Mouse (Mus musculus) small intestine, adult 2 months (tissue): ENCODE measurements at regions not wholly inside any gene's neighbourhood (a gene's known extent, or its start where the extent isn't known, plus 50 kb on each side); places are given as distances from the start of the nearest gene placed in this dataset.

Experiments used
- CTCF ChIP-seq: fragments of 200-500 bp; IDR thresholded peaks from 2 replicates; pipeline ENCODE4 v1.5.1; 2012; ENCODE audit warnings: low read depth, mild to moderate bottlenecking, control low read depth, inconsistent platforms, low read length, moderate library complexity, mixed read lengths; ENCODE audit not compliant: insufficient replicate concordance, insufficient read length; ENCODE audit errors: extremely low read depth
- POLR2A ChIP-seq: fragments of 200-500 bp; IDR thresholded peaks from 2 replicates; pipeline ENCODE4 v1.6.1; 2012; ENCODE audit warnings: low read depth, mild to moderate bottlenecking, control low read depth, inconsistent platforms, low read length, moderate library complexity

DNA sequence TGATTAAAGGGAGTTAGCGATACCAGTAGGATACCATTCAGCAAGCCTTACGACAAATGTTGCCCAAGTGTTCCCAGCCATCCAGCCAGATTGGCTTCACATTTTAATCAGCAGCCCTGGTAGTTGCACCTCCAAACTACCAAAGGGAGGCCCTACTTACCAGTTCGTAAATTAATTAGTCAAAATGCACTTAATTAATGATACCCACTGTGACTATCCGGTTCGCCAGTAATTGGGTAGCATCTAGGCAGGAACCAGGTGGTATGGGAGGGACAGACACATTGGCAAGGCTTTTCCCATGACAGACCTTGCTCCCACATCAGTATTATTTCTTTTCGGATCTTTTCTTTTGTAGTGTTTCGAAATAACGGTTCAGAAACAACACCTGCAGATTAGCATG lies 262.0 kb upstream of the Kazn start:
- TF ChIP-seq POLR2A: no peak
- no peak for TF ChIP-seq CTCF
